Mouse (Mus musculus): ENCODE measurements around the gene Ttyh1. TPM values are rescaled to one million over a fixed set of nuclear protein-coding genes. Genes with fewer than 3 reads are reported as not detected.

The Ttyh1 gene
- total and polyA plus RNA-seq, 3 experiments, result 0.15 to 0.26 TPM; not detected in 1

- Histone ChIP-seq H3K36me3 (ENCODE audit: control insufficient read depth in 1 of 2, insufficient read depth in 2 of 2, low read length in 2 of 2) (peaks cover 0 to 27% of the 10 kb centered on the region in 2 experiments; a peak in 2 of 4 replicates), H3K4me3 (ENCODE audit: control insufficient read depth in 1 of 2, insufficient read depth in 1 of 2, low read depth in 2 of 2, low read length in 2 of 2) (no peak overlapping the region), H3K4me1 (ENCODE audit: control insufficient read depth in 1 of 2, insufficient read depth in 2 of 2, low read length in 2 of 2) (peaks cover 8 to 31% of the 10 kb centered on the region in 2 experiments), H3K27me3 (ENCODE audit: control insufficient read depth in 1 of 2, insufficient read depth in 2 of 2, low read length in 2 of 2) (no peaks in the 10 kb centered on the region), H3K79me2 (ENCODE audit: control insufficient read depth, insufficient read depth, low read length, poor library complexity) (no peaks in the 10 kb centered on the region), H3K27ac (ENCODE audit: control insufficient read depth, low read depth, low read length) (no peak overlapping the region), H3K9ac (ENCODE audit: control insufficient read depth, low read depth, low read length, poor library complexity, severe bottlenecking) (no peak overlapping the region), H3K9me3 (replicated peaks; ENCODE audit: insufficient read depth, low read length) (no peaks in the 10 kb centered on the region)
- DNase-seq (ENCODE audit: low read depth, low spot score), result no peak
- TF ChIP-seq CHD1 (IDR thresholded peaks at IDR 0.05; ENCODE audit: low read depth, low read length) (no peak), MXI1 (IDR thresholded peaks at IDR 0.05; ENCODE audit: low read depth, low read length) (no peak), USF1 (IDR thresholded peaks at IDR 0.05; ENCODE audit: low read depth, low read length) (no peak), ETS1 (IDR thresholded peaks at IDR 0.05; ENCODE audit: low read depth, low read length) (no peak), POLR2A (IDR thresholded peaks at IDR 0.05; ENCODE audit: control insufficient read depth in 1 of 2, insufficient read depth in 1 of 2, low read depth in 1 of 2, low read length in 2 of 2, poor library complexity in 1 of 2) (no peak), TBP (IDR thresholded peaks at IDR 0.05; ENCODE audit: low read depth, low read length) (no peak)
Measured at GRCm38 (mm10) chr7:4084161-4084560, 35.0 kb upstream of the Ttyh1 start.

GRCm38 (mm10) chr7:4085562-4085961 lies 33.6 kb upstream of the Ttyh1 start:
- Histone ChIP-seq H3K27ac (ENCODE audit: control insufficient read depth, low read depth, low read length) (no peak overlapping the region), H3K4me1 (ENCODE audit: control insufficient read depth in 1 of 2, insufficient read depth in 2 of 2, low read length in 2 of 2) (peaks cover 11 to 39% of the 10 kb centered on the region in 2 experiments), H3K9me3 (replicated peaks; ENCODE audit: insufficient read depth, low read length) (no peaks in the 10 kb centered on the region), H3K9ac (ENCODE audit: control insufficient read depth, low read depth, low read length, poor library complexity, severe bottlenecking) (no peak overlapping the region), H3K79me2 (ENCODE audit: control insufficient read depth, insufficient read depth, low read length, poor library complexity) (no peaks in the 10 kb centered on the region), H3K36me3 (ENCODE audit: control insufficient read depth in 1 of 2, insufficient read depth in 2 of 2, low read length in 2 of 2) (peaks cover 0 to 37% of the 10 kb centered on the region in 2 experiments; a peak in 2 of 4 replicates), H3K27me3 (ENCODE audit: control insufficient read depth in 1 of 2, insufficient read depth in 2 of 2, low read length in 2 of 2) (no peaks in the 10 kb centered on the region), H3K4me3 (ENCODE audit: control insufficient read depth in 1 of 2, insufficient read depth in 1 of 2, low read depth in 2 of 2, low read length in 2 of 2) (no peak overlapping the region)
- TF ChIP-seq MAFK (IDR thresholded peaks at IDR 0.05; ENCODE audit: borderline replicate concordance, low read depth, low read length) (no peak), BHLHE40 (IDR thresholded peaks at IDR 0.05; ENCODE audit: borderline replicate concordance, low read depth, low read length) (no peak), MXI1 (IDR thresholded peaks at IDR 0.05; ENCODE audit: low read depth, low read length) (no peak), CHD2 (IDR thresholded peaks at IDR 0.05; ENCODE audit: low read length) (no peak), MAX (IDR thresholded peaks at IDR 0.05; ENCODE audit: low read length) (no peak), HCFC1 (IDR thresholded peaks at IDR 0.05; ENCODE audit: low read depth, low read length) (no peak), SIN3A (IDR thresholded peaks at IDR 0.05; ENCODE audit: low read length) (no peak), GATA1 (IDR thresholded peaks at IDR 0.05; ENCODE audit: low read depth, low read length) (no peak), UBTF (IDR thresholded peaks at IDR 0.05; ENCODE audit: borderline replicate concordance, insufficient read depth, low read depth, low read length) (no peak), TCF12 (IDR thresholded peaks at IDR 0.05; ENCODE audit: low read depth, low read length) (no peak), USF2 (IDR thresholded peaks at IDR 0.05; ENCODE audit: borderline replicate concordance in 1 of 2, insufficient read depth in 1 of 2, low read depth in 1 of 2, low read length in 2 of 2) (no peak), MYB (IDR thresholded peaks at IDR 0.05; ENCODE audit: low read depth, low read length) (no peak)
- no peak for DNase-seq (ENCODE audit: low read depth, low spot score)

Data from MEL (cell line).